Mouse (Mus musculus): ENCODE measurements at regions not wholly inside any gene's neighbourhood (a gene's known extent, or its start where the extent isn't known, plus 50 kb on each side); places are given as distances from the start of the nearest gene placed in this dataset.

GRCm38 (mm10) chr10:15031517-15031916 lies 313.5 kb upstream of the Gje1 start:
- TF ChIP-seq CTCF (IDR thresholded peaks at IDR 0.05; ENCODE audit: low read depth) (no peak), EP300 (IDR thresholded peaks at IDR 0.05; ENCODE audit: low read depth) (no peak)

Measured in heart, postnatal 0 days (tissue).